Mouse (Mus musculus) erythroblast, embryonic 14.5 days (primary cell): Measurements from ENCODE around the gene Cep152.

Source experiments
- GATA1 ChIP-seq: IDR thresholded peaks from 2 replicates; pipeline ENCODE4 v1.6.1; 2012; ENCODE audit warnings: low read length, inconsistent platforms, mixed read lengths
- TAL1 ChIP-seq: IDR thresholded peaks from 3 replicates; pipeline ENCODE4 v1.6.1; 2012; ENCODE audit warnings: low read length, inconsistent platforms, mixed read lengths

- TF ChIP-seq TAL1 (no peak), GATA1 (no peak)
Observed at GRCm38 (mm10) chr2:125602970-125603369, 21.9 kb downstream of the Cep152 start.
